Mouse (Mus musculus) liver, postnatal 0 days (tissue): ENCODE data around the gene Styxl1. TPM values are rescaled to one million over a fixed set of nuclear protein-coding genes. Genes with fewer than 3 reads are reported as not detected.

ENCODE experiments used
- ATAC-seq: fragments of 200-750 bp; cut with Nextera tagmentation; 2 replicates; pipeline ENCODE4 v1.8.0; 2017; ENCODE audit warnings: mild to moderate bottlenecking, moderate library complexity
- DNase-seq: peaks from one replicate; pipeline ENCODE4 v3.0.0-alpha.2; 2016
- H3K27ac ChIP-seq: fragments of 300-500 bp; sonication (generic); 2 replicates; pipeline ENCODE4 v1.5.1; 2014; ENCODE audit warnings: antibody characterized with exemption, moderate library complexity, mild to moderate bottlenecking, low read depth
- H3K27me3 ChIP-seq: fragments of 300-500 bp; sonication (generic); 2 replicates; pipeline ENCODE4 v1.6.1; 2014; ENCODE audit warnings: low read length, control low read depth, mixed read lengths; ENCODE audit not compliant: insufficient read depth
- H3K36me3 ChIP-seq: fragments of 300-500 bp; sonication (generic); replicated peaks from 2 replicates; pipeline ENCODE4 v1.6.1; 2014; ENCODE audit warnings: mild to moderate bottlenecking, control low read depth, low read length, moderate library complexity, mixed read lengths; ENCODE audit not compliant: insufficient read depth
- H3K4me1 ChIP-seq: fragments of 300-500 bp; sonication (generic); 2 replicates; pipeline ENCODE4 v1.6.1; 2014; ENCODE audit warnings: antibody characterized with exemption, mild to moderate bottlenecking, control low read depth; ENCODE audit not compliant: insufficient read depth
- H3K4me2 ChIP-seq: fragments of 300-500 bp; sonication (generic); 2 replicates; pipeline ENCODE4 v1.6.1; 2014; ENCODE audit warnings: low read depth, mild to moderate bottlenecking, low read length, moderate library complexity, mixed read lengths
- H3K4me3 ChIP-seq: fragments of 300-500 bp; sonication (generic); 2 replicates; pipeline ENCODE4 v1.5.1; 2014; ENCODE audit warnings: low read depth, low read length
- H3K9ac ChIP-seq: fragments of 300-500 bp; sonication (generic); replicated peaks from 2 replicates; pipeline ENCODE4 v1.6.1; 2014; ENCODE audit warnings: mild to moderate bottlenecking, moderate library complexity
- H3K9me3 ChIP-seq: fragments of 300-500 bp; sonication (generic); 2 replicates; pipeline ENCODE4 v1.6.1; 2016; ENCODE audit warnings: mild to moderate bottlenecking, control low read depth, low read length, mixed read lengths
- CTCF ChIP-seq: sonication (generic); IDR thresholded peaks from 2 replicates; pipeline ENCODE4 v1.5.1; 2016; ENCODE audit warnings: antibody characterized with exemption, low read depth
- EP300 ChIP-seq: IDR thresholded peaks from 2 replicates; pipeline ENCODE4 v1.6.1; 2016; ENCODE audit warnings: antibody characterized with exemption, low read depth, mild to moderate bottlenecking
- WGBS: fragments of 180-500 bp; shearing (Covaris S2); extraction: QIAGEN DNeasy Blood & Tissue Kit; methylation state at CpG from one replicate; pipeline ENCODE4 v1.1.7; 2014; ENCODE audit not compliant: insufficient replicate concordance; 5-methylcytosine and 5-hydroxymethylcytosine counted together
- polyA plus RNA-seq: library from polyadenylated mRNA; unstranded; fragments of >200 nt; fragmentation: Nextera tagmentation; extraction: Ambion mirVana; gene quantifications from 2 replicates; pipeline ENCODE4 v1.2.1, GENCODE M21; 2015

Gene Styxl1
- polyA plus RNA-seq, 1 experiment from 2014 or later = 0.46 TPM

DNA sequence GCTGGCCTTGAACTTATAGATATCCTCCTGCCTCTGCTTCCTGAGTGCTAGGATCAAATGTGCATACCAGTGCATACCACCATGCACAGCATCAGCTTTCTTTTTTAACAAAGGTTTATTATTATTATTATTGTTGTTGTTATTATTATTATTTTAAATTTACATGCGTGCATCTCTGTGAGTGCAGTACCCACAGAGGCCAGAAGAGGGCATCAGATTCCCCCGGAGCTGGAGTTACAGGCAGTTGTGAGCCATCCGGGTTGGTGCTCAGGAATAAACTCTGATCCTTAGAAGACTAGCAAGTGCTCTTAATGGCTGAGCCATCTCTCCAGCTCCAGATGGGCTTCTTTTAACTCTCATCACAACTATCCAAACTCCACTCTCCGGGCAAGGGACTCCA, 21.6 kb upstream of the Styxl1 start:
- Histone ChIP-seq H3K27me3 (no peaks in the 10 kb centered on the region), H3K27ac (no peak overlapping the region), H3K4me1 (no peaks in the 10 kb centered on the region), H3K36me3 (no peaks in the 10 kb centered on the region), H3K9ac (no peak overlapping the region), H3K4me2 (no peak overlapping the region), H3K9me3 (no peaks in the 10 kb centered on the region), H3K4me3 (no peak overlapping the region)
- 46% methylated on average over 4 of the region's 4 CpGs for WGBS
- no peak for ATAC-seq
- TF ChIP-seq EP300 (no peak), CTCF (peak; percentile 59)
- no peak for DNase-seq

DNA sequence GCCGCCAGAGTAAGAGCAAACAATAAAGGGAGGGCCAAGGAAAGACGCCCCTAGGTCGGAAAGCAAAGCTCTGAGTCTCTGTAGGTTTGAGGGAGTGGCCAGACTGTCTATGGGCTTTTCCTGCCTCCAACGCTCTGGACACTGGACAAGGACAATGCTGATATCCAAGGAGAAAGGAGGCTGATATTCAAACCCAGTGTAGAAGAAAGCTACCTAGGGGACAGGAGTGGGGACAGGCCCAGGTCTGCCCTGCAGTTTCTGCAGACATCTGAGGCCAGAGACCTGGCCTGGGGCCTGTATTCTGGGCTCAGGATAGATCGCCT, 16.6 kb upstream of the Styxl1 start:
- H3K9ac ChIP-seq = peak overlapping the region; percentile 23; the same call in 1 of the 2 replicates
- DNase-seq (no peak), ATAC-seq (no peak)
- peak overlapping the region; percentile 21; the same call in 1 of the 2 replicates for H3K4me3 ChIP-seq
- H3K4me1 ChIP-seq = no peaks in the 10 kb centered on the region
- peaks cover 18% of the 10 kb centered on the region for H3K36me3 ChIP-seq
- H3K27me3 ChIP-seq = no peaks in the 10 kb centered on the region
- no peak for TF ChIP-seq EP300
- no peak for TF ChIP-seq CTCF
- H3K4me2 ChIP-seq = peak overlapping the region; percentile 60
- no peaks in the 10 kb centered on the region for H3K9me3 ChIP-seq
- WGBS = 17% methylated on average over 5 of the region's 5 CpGs
- no peak overlapping the region for H3K27ac ChIP-seq

- Histone ChIP-seq H3K27ac (no peak overlapping the region), H3K4me3 (peak overlapping the region; percentile 21; the same call in 1 of the 2 replicates), H3K4me2 (peak overlapping the region; percentile 60), H3K36me3 (peaks cover 24% of the 10 kb centered on the region), H3K9ac (peak overlapping the region; percentile 23; the same call in 1 of the 2 replicates), H3K27me3 (no peaks in the 10 kb centered on the region), H3K9me3 (no peaks in the 10 kb centered on the region), H3K4me1 (no peaks in the 10 kb centered on the region)
- ATAC-seq (peak; percentile 79), DNase-seq (peak; percentile 84)
- 23% methylated on average over 20 of the region's 20 CpGs for WGBS
- TF ChIP-seq EP300 (no peak), CTCF (peak; percentile 95)
Observed at GRCm38 (mm10) chr5:135793996-135794858, 16.0 kb upstream of the Styxl1 start.

- H3K27me3 ChIP-seq = no peaks in the 10 kb centered on the region
- H3K4me3 ChIP-seq = no peak overlapping the region
- no peak overlapping the region for H3K9ac ChIP-seq
- DNase-seq (no peak), ATAC-seq (no peak)
- TF ChIP-seq CTCF (no peak), EP300 (no peak)
- no peak overlapping the region for H3K4me2 ChIP-seq
- peaks cover 51% of the 10 kb centered on the region for H3K36me3 ChIP-seq
- H3K9me3 ChIP-seq = no peaks in the 10 kb centered on the region
- peak overlapping the region; percentile 24; the same call in 1 of the 2 replicates for H3K27ac ChIP-seq
- H3K4me1 ChIP-seq = peaks cover 21% of the 10 kb centered on the region
- WGBS = 60% methylated on average over 4 of the region's 4 CpGs
Observed at GRCm38 (mm10) chr5:135782901-135783300, 4.7 kb upstream of the Styxl1 start.

DNA sequence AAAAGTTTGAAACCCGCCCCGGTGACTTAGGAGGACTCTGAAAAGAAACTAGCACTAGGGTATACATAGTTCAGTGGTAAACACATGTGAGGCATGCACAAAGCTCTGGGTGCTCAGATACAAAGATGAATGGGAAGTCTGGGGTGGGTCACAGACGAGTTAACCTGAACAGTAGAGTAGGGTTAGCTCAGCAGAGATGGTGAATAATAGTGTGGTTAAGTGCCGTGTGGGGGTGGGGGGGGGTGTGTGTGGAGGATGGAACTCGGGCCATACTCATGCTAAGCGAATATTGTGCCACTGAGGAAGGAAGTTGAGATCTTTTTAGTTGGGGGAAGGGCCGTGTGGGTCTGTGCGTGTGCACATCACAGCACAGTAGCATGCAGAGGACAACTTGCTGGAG, 2.1 kb upstream of the Styxl1 start:
- TF ChIP-seq CTCF = no peak
- no peak for TF ChIP-seq EP300
- H3K9ac ChIP-seq = peak overlapping the region; percentile 3; the same call in 1 of the 2 replicates
- H3K27me3 ChIP-seq = no peaks in the 10 kb centered on the region
- no peak overlapping the region for H3K27ac ChIP-seq
- no peaks in the 10 kb centered on the region for H3K9me3 ChIP-seq
- ATAC-seq (no peak), DNase-seq (no peak)
- peak overlapping the region; percentile 89 for H3K4me2 ChIP-seq
- peaks cover 29% of the 10 kb centered on the region for H3K4me1 ChIP-seq
- no peak overlapping the region for H3K4me3 ChIP-seq
- WGBS = 47% methylated on average over 8 of the region's 8 CpGs
- peaks cover 25% of the 10 kb centered on the region for H3K36me3 ChIP-seq

DNA sequence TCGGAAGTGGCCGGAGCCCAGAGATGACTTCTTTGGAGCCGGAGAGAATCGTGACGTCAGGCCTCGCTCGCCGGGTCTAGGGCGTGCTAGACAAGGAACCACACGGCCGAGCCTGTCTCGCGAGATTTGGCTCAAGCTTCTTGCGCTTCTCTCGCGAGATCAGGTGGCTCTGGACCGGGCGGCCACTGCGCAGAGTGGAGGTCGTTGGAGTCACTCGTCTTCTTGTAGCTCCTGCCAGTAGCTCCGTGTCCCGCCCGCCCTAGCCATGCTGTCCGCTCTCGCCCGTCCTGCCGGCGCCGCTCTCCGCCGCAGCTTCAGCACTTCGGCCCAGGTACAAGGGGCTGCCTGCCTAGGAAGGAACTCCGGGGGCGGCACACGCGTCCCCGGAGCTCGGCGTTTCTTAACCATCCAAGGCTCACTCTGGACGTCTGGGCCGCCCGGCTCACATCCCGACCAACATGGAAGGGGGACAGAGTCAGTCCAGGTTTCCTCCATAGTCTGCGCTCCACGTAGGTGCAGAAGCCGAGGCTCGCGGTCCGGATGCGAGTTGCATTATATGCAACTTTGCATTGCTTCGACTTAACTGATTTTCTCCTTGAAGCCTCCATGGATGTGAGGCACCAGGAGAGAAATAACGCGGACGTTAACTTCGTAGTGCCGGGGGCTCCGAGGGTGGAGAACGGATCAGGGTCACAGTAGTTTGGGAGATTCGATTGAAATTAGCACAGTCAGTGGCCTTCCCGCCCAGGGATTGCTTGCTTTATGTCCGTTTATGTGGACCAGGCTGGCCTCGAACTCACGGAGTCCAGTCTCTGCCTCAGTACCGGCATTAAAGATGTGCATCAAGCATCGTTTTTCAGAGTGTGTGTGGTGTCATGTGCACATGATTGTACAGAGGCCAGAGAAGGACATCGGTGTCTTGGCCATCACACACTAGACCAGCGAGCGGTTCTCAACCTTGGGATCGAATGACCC, 573 bp upstream of the Styxl1 start, which contains the start of gene Mdh2:
Gene Mdh2 (plus strand): TSS at position 10 of the 975 bp plus-strand sequence.
- H3K36me3 ChIP-seq = peaks cover 10% of the 10 kb centered on the region
- H3K4me1 ChIP-seq = peaks cover 38% of the 10 kb centered on the region
- peak within 1 kb of the TSS; percentile 92 for H3K4me3 ChIP-seq
- no peaks in the 10 kb centered on the region for H3K27me3 ChIP-seq
- H3K27ac ChIP-seq = peak within 1 kb of the TSS; percentile 98
- H3K9ac ChIP-seq = peak within 1 kb of the TSS; percentile 94
- DNase-seq (peak; percentile 100), ATAC-seq (peak; percentile 95)
- H3K4me2 ChIP-seq = peak within 1 kb of the TSS; percentile 94
- peak; percentile 94 for TF ChIP-seq EP300
- no peak for TF ChIP-seq CTCF
- 1% methylated on average over 69 of the region's 70 CpGs for WGBS
- H3K9me3 ChIP-seq = no peaks in the 10 kb centered on the region
